In the genomic region with DNA sequence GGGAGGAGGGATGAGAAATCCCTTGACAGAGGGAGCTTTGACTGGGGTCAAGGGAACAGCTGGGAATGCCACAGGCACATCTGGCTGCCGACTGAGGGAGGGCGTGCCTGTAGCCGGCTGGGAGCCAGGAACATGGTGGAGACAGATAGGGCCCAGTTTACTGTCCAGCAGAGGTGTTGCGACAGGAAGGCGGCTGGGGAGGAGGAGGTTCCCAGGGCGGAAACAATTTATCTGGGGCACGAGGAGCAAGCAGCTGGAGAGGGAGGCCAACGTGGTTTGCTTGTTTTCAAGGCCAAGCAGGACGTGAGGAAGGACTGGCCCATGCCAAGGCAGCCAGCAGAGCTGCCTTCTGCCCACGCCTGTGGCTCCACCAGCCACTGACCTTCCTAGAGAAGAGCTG, we compare ENCODE assay signal across 9 mouse cellular contexts.
DNase-seq lines count a peak whose midpoint lies in the region; ATAC-seq and TF ChIP-seq lines count a peak whose summit lies in the region.
"Had no signal": no experiment of that assay in that cellular context is flagged by ENCODE, and none has a peak within 500 bp of the region (broad histone marks: within the 10 kb centered on the region; RNA-seq: fewer than 3 reads in every experiment).

No protein-coding gene starts in this region.

- 0 out of 2 replicates have a peak, but pooled peaks cover 5% of the 10 kb centered on the region for H3K4me1 ChIP-seq in kidney, embryonic 15.5 days
- no peaks in the 10 kb centered on the region for H3K4me1 ChIP-seq in embryonic facial prominence, embryonic 11.5 days (ENCODE audit: control insufficient read depth, insufficient read depth, low read length)
- peaks cover 0 to 10% of the 10 kb centered on the region in 2 experiments; a peak in 2 of 4 replicates for H3K4me1 ChIP-seq in liver, embryonic 14.5 days (replicated peaks; ENCODE audit: control insufficient read depth in 2 of 2, insufficient read depth in 2 of 2, low read length in 1 of 2)
- H3K4me1 ChIP-seq in midbrain, embryonic 14.5 days (ENCODE audit: control insufficient read depth, insufficient read depth, low read length), result no peaks in the 10 kb centered on the region
- H3K4me1 ChIP-seq: midbrain, embryonic 12.5 days had no signal

- H3K9ac ChIP-seq in kidney, embryonic 15.5 days, result no peak overlapping the region
- no peak overlapping the region for H3K9ac ChIP-seq in embryonic facial prominence, embryonic 11.5 days (replicated peaks; ENCODE audit: low read length)
- no peak overlapping the region; the same call in 1 of the 2 replicates for H3K9ac ChIP-seq in liver, embryonic 14.5 days (replicated peaks)
- H3K9ac ChIP-seq in midbrain, embryonic 14.5 days (replicated peaks; ENCODE audit: low read length), result no peak overlapping the region
- H3K9ac ChIP-seq: midbrain, embryonic 12.5 days had no signal

- no peak overlapping the region for H3K4me3 ChIP-seq in kidney, embryonic 15.5 days (replicated peaks)
- no peak overlapping the region for H3K4me3 ChIP-seq in embryonic facial prominence, embryonic 11.5 days (ENCODE audit: low read depth, low read length)
- no peak overlapping the region for H3K4me3 ChIP-seq in liver, embryonic 14.5 days (ENCODE audit: insufficient read depth in 1 of 2, low read depth in 2 of 2, low read length in 2 of 2)
- no peak overlapping the region for H3K4me3 ChIP-seq in midbrain, embryonic 14.5 days (replicated peaks; ENCODE audit: low read depth, low read length)
- H3K4me3 ChIP-seq: midbrain, embryonic 12.5 days had no signal

- H3K9me3 ChIP-seq in kidney, embryonic 15.5 days (replicated peaks), result no peaks in the 10 kb centered on the region
- no peaks in the 10 kb centered on the region for H3K9me3 ChIP-seq in embryonic facial prominence, embryonic 11.5 days (replicated peaks; ENCODE audit: control insufficient read depth, low read length)
- no peaks in the 10 kb centered on the region for H3K9me3 ChIP-seq in liver, embryonic 14.5 days (ENCODE audit: control insufficient read depth, low read length)
- H3K9me3 ChIP-seq in midbrain, embryonic 14.5 days (ENCODE audit: control insufficient read depth, low read length), result no peaks in the 10 kb centered on the region
- H3K9me3 ChIP-seq: midbrain, embryonic 12.5 days had no signal

- H3K27me3 ChIP-seq in kidney, embryonic 15.5 days, result peaks cover 80% of the 10 kb centered on the region
- H3K27me3 ChIP-seq in embryonic facial prominence, embryonic 11.5 days (ENCODE audit: control insufficient read depth, insufficient read depth, low read length), result no peaks in the 10 kb centered on the region
- H3K27me3 ChIP-seq in liver, embryonic 14.5 days (ENCODE audit: control insufficient read depth, insufficient read depth, low read length), result no peaks in the 10 kb centered on the region
- no peaks in the 10 kb centered on the region for H3K27me3 ChIP-seq in midbrain, embryonic 14.5 days (ENCODE audit: control insufficient read depth, insufficient read depth, low read length)
- H3K27me3 ChIP-seq: midbrain, embryonic 12.5 days had no signal

- TF ChIP-seq EP300 in liver, embryonic 14.5 days (IDR thresholded peaks at IDR 0.05; ENCODE audit: low read depth), result peak; percentile 54; the same call in 1 of the 2 replicates

- DNase-seq in kidney, adult 11 months, result peak; percentile 32
- peak; percentile 4 for DNase-seq in embryonic facial prominence, embryonic 11.5 days (ENCODE audit: low spot score)
- peak; percentile 56 to 60 for DNase-seq in heart, postnatal 14 days
- DNase-seq in liver, embryonic 14.5 days (ENCODE audit: low read depth in 3 of 3, low spot score in 3 of 3), result peak in 2 of 3 experiments; percentile 12 to 17
- DNase-seq in spleen, postnatal 36 days (ENCODE audit: low spot score in 2 of 2), result peak; percentile 7 to 32
- DNase-seq in right cerebral cortex, adult 18-20 months, result no peak
- no peak for DNase-seq in midbrain, embryonic 14.5 days

- H3K4me2 ChIP-seq in kidney, embryonic 15.5 days, result no peak overlapping the region
- H3K4me2 ChIP-seq in embryonic facial prominence, embryonic 11.5 days (ENCODE audit: low read depth, low read length), result no peak overlapping the region
- peak overlapping the region; percentile 13; the same call in 1 of the 2 replicates for H3K4me2 ChIP-seq in liver, embryonic 14.5 days (ENCODE audit: low read depth)
- H3K4me2 ChIP-seq in midbrain, embryonic 14.5 days (ENCODE audit: low read length), result no peak overlapping the region
- H3K4me2 ChIP-seq: midbrain, embryonic 12.5 days had no signal

- WGBS in kidney, embryonic 15.5 days, result 10% methylated on average over 10 of the region's 10 CpGs
- WGBS in embryonic facial prominence, embryonic 11.5 days, result 29% methylated on average over 10 of the region's 10 CpGs
- WGBS in liver, embryonic 14.5 days (ENCODE audit: insufficient replicate concordance), result 6% methylated on average over 10 of the region's 10 CpGs
- 63% methylated on average over 10 of the region's 10 CpGs for WGBS in midbrain, embryonic 14.5 days

- H3K27ac ChIP-seq in kidney, embryonic 15.5 days, result no peak overlapping the region
- no peak overlapping the region for H3K27ac ChIP-seq in embryonic facial prominence, embryonic 11.5 days (replicated peaks; ENCODE audit: low read depth, low read length)
- no peak overlapping the region for H3K27ac ChIP-seq in liver, embryonic 14.5 days
- no peak overlapping the region for H3K27ac ChIP-seq in midbrain, embryonic 14.5 days (replicated peaks; ENCODE audit: low read depth, low read length)
- H3K27ac ChIP-seq: midbrain, embryonic 12.5 days had no signal

- ATAC-seq in kidney, embryonic 15.5 days (replicated peaks; ENCODE audit: low FRiP score), result no peak
- ATAC-seq in embryonic facial prominence, embryonic 11.5 days (replicated peaks; ENCODE audit: insufficient number of reproducible peaks, low FRiP score, low TSS enrichment, low read depth), result no peak
- peak; percentile 82 for ATAC-seq in liver, embryonic 14.5 days (ENCODE audit: insufficient read depth)
- no peak for ATAC-seq in midbrain, embryonic 14.5 days (ENCODE audit: low FRiP score, low TSS enrichment)

- intact Hi-C loops in heart, postnatal 14 days (cut with DNase I), result no loop called here

- no peak for TF ChIP-seq CTCF in liver, embryonic 14.5 days (IDR thresholded peaks at IDR 0.05; ENCODE audit: low read depth)

- no peaks in the 10 kb centered on the region for H3K36me3 ChIP-seq in kidney, embryonic 15.5 days
- no peaks in the 10 kb centered on the region for H3K36me3 ChIP-seq in embryonic facial prominence, embryonic 11.5 days (replicated peaks; ENCODE audit: control insufficient read depth, insufficient read depth, low read depth, low read length)
- no peaks in the 10 kb centered on the region for H3K36me3 ChIP-seq in liver, embryonic 14.5 days (replicated peaks; ENCODE audit: control insufficient read depth, insufficient read depth, low read depth)
- H3K36me3 ChIP-seq in midbrain, embryonic 14.5 days (ENCODE audit: control insufficient read depth, insufficient read depth, low read length), result no peaks in the 10 kb centered on the region
- H3K36me3 ChIP-seq: midbrain, embryonic 12.5 days had no signal

Comparison
In these comparisons a context has a peak if more than half of its experiments do, and no peak if none do; other contexts are left out.
1. DNase-seq: peak in kidney, adult 11 months (single experiment), embryonic facial prominence, embryonic 11.5 days (single experiment), heart, postnatal 14 days (2 of 2), liver, embryonic 14.5 days (2 of 3) and spleen, postnatal 36 days (2 of 2); none in right cerebral cortex, adult 18-20 months (single experiment) and midbrain, embryonic 14.5 days (single experiment).